In genomic region chr11:85339173-85339831, GRCm38 (mm10) we compare ENCODE assay signal across 16 mouse cellular contexts. TPM values are rescaled to one million over a fixed set of nuclear protein-coding genes. Genes with fewer than 3 reads are reported as not detected.
DNase-seq lines count a peak whose midpoint lies in the region; ATAC-seq and TF ChIP-seq lines count a peak whose summit lies in the region.
"Had no signal": no experiment of that assay in that cellular context is flagged by ENCODE, and none has a peak within 500 bp of the region (broad histone marks: within the 10 kb centered on the region; RNA-seq: fewer than 3 reads in every experiment).

No protein-coding gene starts in this region.

- no peak overlapping the region for H3K27ac ChIP-seq in intestine, embryonic 15.5 days
- no peak overlapping the region for H3K27ac ChIP-seq in intestine, postnatal 0 days (ENCODE audit: low read depth, low read length)
- H3K27ac ChIP-seq in liver, embryonic 15.5 days (replicated peaks), result peak overlapping the region; percentile 94
- H3K27ac ChIP-seq in stomach, embryonic 15.5 days, result no peak overlapping the region
- H3K27ac ChIP-seq: forebrain, embryonic 15.5 days; heart, embryonic 15.5 days; hindbrain, embryonic 15.5 days; midbrain, embryonic 15.5 days had no signal

- no peak for DNase-seq in ovary, adult 18-20 months (ENCODE audit: low spot score)
- no peak for DNase-seq in frontal cortex, postnatal 25 days (ENCODE audit: low spot score in 2 of 2)
- no peak for DNase-seq in adrenal gland, postnatal 25 days
- DNase-seq: cerebellum, postnatal 36 days; kidney, adult 9 months; lung, postnatal 4 days; thymus, adult 2 months had no signal

- peak; percentile 71; the same call in 1 of the 2 replicates for ATAC-seq in intestine, embryonic 15.5 days
- ATAC-seq in intestine, postnatal 0 days, result no peak
- ATAC-seq in common myeloid progenitor, adult 5-6 weeks (replicated peaks; ENCODE audit: low read depth, poor library complexity, severe bottlenecking), result peak; percentile 75; the same call in 1 of the 2 replicates
- peak; percentile 97 for ATAC-seq in liver, embryonic 15.5 days (ENCODE audit: insufficient read depth)
- peak; percentile 86; the same call in 1 of the 2 replicates for ATAC-seq in stomach, embryonic 15.5 days (ENCODE audit: insufficient read depth, low FRiP score, low read depth)
- ATAC-seq: forebrain, embryonic 15.5 days; midbrain, embryonic 15.5 days had no signal

- no peak overlapping the region for H3K4me3 ChIP-seq in intestine, embryonic 15.5 days (replicated peaks)
- H3K4me3 ChIP-seq in intestine, postnatal 0 days (ENCODE audit: low read depth, low read length), result no peak overlapping the region
- peak overlapping the region; percentile 60 for H3K4me3 ChIP-seq in liver, embryonic 15.5 days (replicated peaks)
- H3K4me3 ChIP-seq in stomach, embryonic 15.5 days (replicated peaks), result no peak overlapping the region
- H3K4me3 ChIP-seq: forebrain, embryonic 15.5 days; heart, embryonic 15.5 days; hindbrain, embryonic 15.5 days; midbrain, embryonic 15.5 days had no signal

- no peak overlapping the region for H3K9ac ChIP-seq in intestine, embryonic 15.5 days
- no peak overlapping the region for H3K9ac ChIP-seq in intestine, postnatal 0 days (ENCODE audit: low read depth, low read length)
- H3K9ac ChIP-seq in liver, embryonic 15.5 days, result peak overlapping the region; percentile 58
- H3K9ac ChIP-seq in stomach, embryonic 15.5 days, result no peak overlapping the region
- H3K9ac ChIP-seq: forebrain, embryonic 15.5 days; heart, embryonic 15.5 days; hindbrain, embryonic 15.5 days; midbrain, embryonic 15.5 days had no signal

- H3K27me3 ChIP-seq in intestine, embryonic 15.5 days (replicated peaks), result no peaks in the 10 kb centered on the region
- H3K27me3 ChIP-seq in intestine, postnatal 0 days (replicated peaks; ENCODE audit: control insufficient read depth, insufficient read depth, low read length), result no peaks in the 10 kb centered on the region
- H3K27me3 ChIP-seq in liver, embryonic 15.5 days, result no peaks in the 10 kb centered on the region
- H3K27me3 ChIP-seq in stomach, embryonic 15.5 days (replicated peaks), result no peaks in the 10 kb centered on the region
- H3K27me3 ChIP-seq: forebrain, embryonic 15.5 days; heart, embryonic 15.5 days; hindbrain, embryonic 15.5 days; midbrain, embryonic 15.5 days had no signal

- peaks cover 14% of the 10 kb centered on the region; the same call in 1 of the 2 replicates for H3K36me3 ChIP-seq in intestine, embryonic 15.5 days
- H3K36me3 ChIP-seq in intestine, postnatal 0 days (ENCODE audit: control insufficient read depth, insufficient read depth), result peaks cover 34% of the 10 kb centered on the region
- peaks cover 88% of the 10 kb centered on the region for H3K36me3 ChIP-seq in liver, embryonic 15.5 days (replicated peaks)
- peaks cover 20% of the 10 kb centered on the region for H3K36me3 ChIP-seq in stomach, embryonic 15.5 days

- WGBS in intestine, embryonic 15.5 days, result 92% methylated on average over 6 of the region's 6 CpGs
- WGBS in intestine, postnatal 0 days, result 94% methylated on average over 6 of the region's 6 CpGs
- 22% methylated on average over 6 of the region's 6 CpGs for WGBS in liver, embryonic 15.5 days (ENCODE audit: insufficient replicate concordance)
- WGBS in stomach, embryonic 15.5 days, result 86% methylated on average over 6 of the region's 6 CpGs

- H3K4me2 ChIP-seq in intestine, embryonic 15.5 days (replicated peaks), result no peak overlapping the region
- no peak overlapping the region for H3K4me2 ChIP-seq in intestine, postnatal 0 days (replicated peaks; ENCODE audit: low read depth)
- peak overlapping the region; percentile 67 for H3K4me2 ChIP-seq in liver, embryonic 15.5 days
- no peak overlapping the region for H3K4me2 ChIP-seq in stomach, embryonic 15.5 days
- H3K4me2 ChIP-seq: forebrain, embryonic 15.5 days; heart, embryonic 15.5 days; hindbrain, embryonic 15.5 days; midbrain, embryonic 15.5 days had no signal

- H3K9me3 ChIP-seq in intestine, embryonic 15.5 days, result no peaks in the 10 kb centered on the region
- H3K9me3 ChIP-seq in intestine, postnatal 0 days (ENCODE audit: control insufficient read depth), result no peaks in the 10 kb centered on the region
- no peaks in the 10 kb centered on the region for H3K9me3 ChIP-seq in liver, embryonic 15.5 days (replicated peaks)
- H3K9me3 ChIP-seq in stomach, embryonic 15.5 days, result no peaks in the 10 kb centered on the region
- H3K9me3 ChIP-seq: forebrain, embryonic 15.5 days; heart, embryonic 15.5 days; hindbrain, embryonic 15.5 days; midbrain, embryonic 15.5 days had no signal

- TF ChIP-seq CTCF in intestine, postnatal 0 days (IDR thresholded peaks at IDR 0.05; ENCODE audit: low read depth), result no peak

- no peaks in the 10 kb centered on the region for H3K4me1 ChIP-seq in intestine, embryonic 15.5 days (replicated peaks)
- H3K4me1 ChIP-seq in intestine, postnatal 0 days (replicated peaks; ENCODE audit: control insufficient read depth, insufficient read depth, low read length), result no peaks in the 10 kb centered on the region
- peaks cover 51% of the 10 kb centered on the region for H3K4me1 ChIP-seq in liver, embryonic 15.5 days (replicated peaks)
- no peaks in the 10 kb centered on the region for H3K4me1 ChIP-seq in stomach, embryonic 15.5 days
- H3K4me1 ChIP-seq: forebrain, embryonic 15.5 days; heart, embryonic 15.5 days; hindbrain, embryonic 15.5 days; midbrain, embryonic 15.5 days had no signal

RNA-seq across cellular contexts. Expression of gene Bcas3, which starts 13.7 kb away (rescaled TPM):
- polyA plus RNA-seq in intestine, embryonic 15.5 days (2015; fragmentation: Nextera tagmentation; extraction: Ambion mirVana), result 13.4 and 14.7 TPM in 2 replicates
- polyA plus RNA-seq in intestine, postnatal 0 days (2015; fragmentation: Nextera tagmentation; extraction: Ambion mirVana), result 17.2 and 17.5 TPM in 2 replicates
- total RNA-seq in common myeloid progenitor, adult 5-6 weeks (2017), result 14.6 and 22.5 TPM in 2 replicates
- polyA plus RNA-seq in liver, embryonic 15.5 days (2015; fragmentation: Nextera tagmentation; extraction: Ambion mirVana), result 18.1 and 19.8 TPM in 2 replicates
- polyA plus RNA-seq in stomach, embryonic 15.5 days (2015; fragmentation: Nextera tagmentation; extraction: Ambion mirVana), result 16.7 and 17.9 TPM in 2 replicates
- total RNA-seq in adrenal gland, postnatal 25 days (2021), result 42.9 and 55.9 TPM in 2 replicates

RNA-seq across cellular contexts. Expression of gene Ppm1d, which starts 28.3 kb away (rescaled TPM):
- 13.2 and 13.8 TPM in 2 replicates for polyA plus RNA-seq in intestine, embryonic 15.5 days (2015; fragmentation: Nextera tagmentation; extraction: Ambion mirVana)
- polyA plus RNA-seq in intestine, postnatal 0 days (2015; fragmentation: Nextera tagmentation; extraction: Ambion mirVana), result 6.0 and 6.4 TPM in 2 replicates
- 12.1 and 16.6 TPM in 2 replicates for total RNA-seq in common myeloid progenitor, adult 5-6 weeks (2017)
- 21.1 and 21.3 TPM in 2 replicates for polyA plus RNA-seq in liver, embryonic 15.5 days (2015; fragmentation: Nextera tagmentation; extraction: Ambion mirVana)
- 15.1 and 15.8 TPM in 2 replicates for polyA plus RNA-seq in stomach, embryonic 15.5 days (2015; fragmentation: Nextera tagmentation; extraction: Ambion mirVana)
- 17.0 and 17.2 TPM in 2 replicates for total RNA-seq in adrenal gland, postnatal 25 days (2021)
